Mouse (Mus musculus) cerebellum, adult 2 months (tissue): ENCODE data around the gene Tspan9.

Source experiments
- CTCF ChIP-seq: fragments of 200-500 bp; IDR thresholded peaks from 2 replicates; pipeline ENCODE4 v1.5.1; 2011; ENCODE audit warnings: low read depth, mild to moderate bottlenecking, control low read depth, low read length, moderate library complexity, borderline replicate concordance; ENCODE audit not compliant: insufficient read depth
- POLR2A ChIP-seq: fragments of 200-500 bp; IDR thresholded peaks from 2 replicates; pipeline ENCODE4 v1.6.1; 2011; ENCODE audit warnings: low read length, control low read depth, borderline replicate concordance; ENCODE audit not compliant: insufficient read depth

GRCm38 (mm10) chr6:128003542-128003941 is 139.9 kb downstream of the Tspan9 start:
- TF ChIP-seq CTCF (no peak), POLR2A (no peak)
